Comparison of ENCODE assay signal across 8 mouse cellular contexts in the genomic region with DNA sequence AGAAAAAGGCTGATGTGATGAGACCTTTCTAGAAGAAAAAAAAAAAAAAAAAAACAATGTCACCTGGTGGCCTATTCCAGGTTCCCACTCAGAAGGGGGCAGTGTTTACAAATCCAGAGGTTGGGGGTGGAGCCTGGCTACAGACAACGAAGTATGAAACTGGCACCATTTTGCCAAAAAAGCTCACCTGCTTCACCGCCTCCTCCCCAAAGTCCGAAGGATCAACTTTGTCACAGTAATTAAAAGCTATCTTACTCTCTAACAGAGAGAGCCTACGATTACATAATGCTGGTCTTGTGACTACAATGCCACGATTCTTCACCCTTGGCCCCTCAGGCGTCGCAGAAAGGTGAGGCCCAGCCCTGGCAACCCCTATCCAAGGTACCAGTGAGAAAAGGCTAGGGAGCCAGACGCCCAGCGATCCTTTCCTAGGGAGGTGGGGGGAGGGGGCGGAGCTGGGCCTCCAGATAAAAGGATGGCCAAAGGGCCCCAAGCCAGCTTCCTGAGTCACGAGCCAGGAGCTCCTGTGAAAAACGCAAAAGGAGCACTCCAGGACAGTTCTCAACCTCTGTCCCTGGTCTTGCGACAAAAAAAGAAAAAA. TPM values are rescaled to one million over a fixed set of nuclear protein-coding genes. Genes with fewer than 3 reads are reported as not detected.
A peak's percentile ranks its signal among the peaks of the same experiment; 100 is the strongest.
DNase-seq lines count a peak whose midpoint lies in the region; ATAC-seq lines count a peak whose summit lies in the region.

No protein-coding gene starts in this region.

- H3K9ac ChIP-seq in intestine, embryonic 15.5 days, result peak overlapping the region; percentile 97
- peak overlapping the region; percentile 84 for H3K9ac ChIP-seq in midbrain, embryonic 15.5 days
- H3K9ac ChIP-seq in stomach, embryonic 16.5 days (ENCODE audit: low read length), result peak overlapping the region; percentile 99

- peak; percentile 81 for ATAC-seq in intestine, embryonic 15.5 days
- 0 out of 2 replicates have a peak, but pooled peaks have one; percentile 8 for ATAC-seq in midbrain, embryonic 15.5 days (replicated peaks)
- ATAC-seq in stomach, embryonic 16.5 days (ENCODE audit: insufficient read depth, low FRiP score), result peak; percentile 22; the same call in 1 of the 2 replicates

- peak overlapping the region; percentile 95 for H3K27ac ChIP-seq in intestine, embryonic 15.5 days
- H3K27ac ChIP-seq in midbrain, embryonic 15.5 days, result peak overlapping the region; percentile 94
- peak overlapping the region; percentile 94 for H3K27ac ChIP-seq in stomach, embryonic 16.5 days (ENCODE audit: low read length)

- 3% methylated on average over 13 of the region's 13 CpGs for WGBS in intestine, embryonic 15.5 days
- 2% methylated on average over 13 of the region's 13 CpGs for WGBS in midbrain, embryonic 15.5 days
- 4% methylated on average over 13 of the region's 13 CpGs for WGBS in stomach, embryonic 16.5 days

- DNase-seq in right cerebral cortex, adult 18-20 months, result peak; percentile 38
- no peak for DNase-seq in right cerebral cortex, postnatal 36 days (ENCODE audit: low spot score in 2 of 2)
- peak; percentile 56 for DNase-seq in embryo, embryonic 10 days (ENCODE audit: low spot score)
- DNase-seq in gonadal fat pad, adult 2 months (ENCODE audit: low read depth), result peak; percentile 81
- DNase-seq in liver, result peak; percentile 83

- no peaks in the 10 kb centered on the region for H3K27me3 ChIP-seq in intestine, embryonic 15.5 days (replicated peaks)
- no peaks in the 10 kb centered on the region for H3K27me3 ChIP-seq in midbrain, embryonic 15.5 days (replicated peaks)
- H3K27me3 ChIP-seq in stomach, embryonic 16.5 days (ENCODE audit: control insufficient read depth, insufficient read depth, low read length), result no peaks in the 10 kb centered on the region

- H3K4me2 ChIP-seq in intestine, embryonic 15.5 days (replicated peaks), result peak overlapping the region; percentile 67
- H3K4me2 ChIP-seq in midbrain, embryonic 15.5 days, result peak overlapping the region; percentile 95
- peak overlapping the region; percentile 92 for H3K4me2 ChIP-seq in stomach, embryonic 16.5 days (ENCODE audit: low read depth, low read length)

- H3K9me3 ChIP-seq in intestine, embryonic 15.5 days, result no peaks in the 10 kb centered on the region
- H3K9me3 ChIP-seq in midbrain, embryonic 15.5 days, result no peaks in the 10 kb centered on the region
- H3K9me3 ChIP-seq in stomach, embryonic 16.5 days (replicated peaks; ENCODE audit: control insufficient read depth, low read length), result no peaks in the 10 kb centered on the region

- peak overlapping the region; percentile 100 for H3K4me3 ChIP-seq in intestine, embryonic 15.5 days (replicated peaks)
- peak overlapping the region; percentile 71 for H3K4me3 ChIP-seq in midbrain, embryonic 15.5 days
- peak overlapping the region; percentile 95 for H3K4me3 ChIP-seq in stomach, embryonic 16.5 days (replicated peaks; ENCODE audit: low read length)

- peaks cover 18% of the 10 kb centered on the region for H3K36me3 ChIP-seq in intestine, embryonic 15.5 days
- peaks cover 21% of the 10 kb centered on the region for H3K36me3 ChIP-seq in midbrain, embryonic 15.5 days (replicated peaks)
- peaks cover 8% of the 10 kb centered on the region; the same call in 1 of the 2 replicates for H3K36me3 ChIP-seq in stomach, embryonic 16.5 days (ENCODE audit: control insufficient read depth, insufficient read depth, low read length)

- peaks cover 19% of the 10 kb centered on the region for H3K4me1 ChIP-seq in intestine, embryonic 15.5 days (replicated peaks)
- H3K4me1 ChIP-seq in midbrain, embryonic 15.5 days, result peaks cover 44% of the 10 kb centered on the region
- H3K4me1 ChIP-seq in stomach, embryonic 16.5 days (ENCODE audit: control insufficient read depth, insufficient read depth, low read length), result peaks cover 21% of the 10 kb centered on the region

RNA-seq across cellular contexts. Expression of gene Dynll2, which starts 1.1 kb away (rescaled TPM):
- 101 and 125 TPM in 2 replicates for polyA plus RNA-seq in gonadal fat pad, adult 2 months (2012; rRNA removed)
- 27.7 and 27.8 TPM in 2 replicates for polyA plus RNA-seq in intestine, embryonic 15.5 days (2015; fragmentation: Nextera tagmentation; extraction: Ambion mirVana)
- polyA plus RNA-seq in midbrain, embryonic 15.5 days (2015; fragmentation: Nextera tagmentation; extraction: Ambion mirVana), result 65.3 and 65.8 TPM in 2 replicates
- 14.6 and 16.5 TPM in 2 replicates for polyA plus RNA-seq in stomach, embryonic 16.5 days (2015; fragmentation: Nextera tagmentation; extraction: Ambion mirVana)

Comparison
In these comparisons a context has a peak if more than half of its experiments do, and no peak if none do; other contexts are left out.
1. DNase-seq: peak in right cerebral cortex, adult 18-20 months (single experiment), embryo, embryonic 10 days (single experiment), gonadal fat pad, adult 2 months (single experiment) and liver (single experiment); none in right cerebral cortex, postnatal 36 days (0 of 2).
2. ATAC-seq: peak in every context shown above with its lines; median percentile 81 in intestine, embryonic 15.5 days; 22 in stomach, embryonic 16.5 days; 8 in midbrain, embryonic 15.5 days.
3. Peak in every context shown above with its lines, with median percentiles within 50 percentile points of each other: H3K27ac ChIP-seq, H3K4me2 ChIP-seq, H3K4me3 ChIP-seq and H3K9ac ChIP-seq.